Mouse (Mus musculus) kidney, postnatal 25 days (tissue): ENCODE data around the gene Atp5g1.
"Not testable (repeated sequence)": the region's sequence is repeated elsewhere in the genome, so short reads cannot be mapped to it uniquely, and the experiment has no call there.

ENCODE experiments used
- DNase-seq, 2 experiments: peaks; one replicate each; pipeline ENCODE4 v3.0.0; 2021; ENCODE audit warnings: mixed read lengths in 2 of 2

Atp5g1 gene

DNA sequence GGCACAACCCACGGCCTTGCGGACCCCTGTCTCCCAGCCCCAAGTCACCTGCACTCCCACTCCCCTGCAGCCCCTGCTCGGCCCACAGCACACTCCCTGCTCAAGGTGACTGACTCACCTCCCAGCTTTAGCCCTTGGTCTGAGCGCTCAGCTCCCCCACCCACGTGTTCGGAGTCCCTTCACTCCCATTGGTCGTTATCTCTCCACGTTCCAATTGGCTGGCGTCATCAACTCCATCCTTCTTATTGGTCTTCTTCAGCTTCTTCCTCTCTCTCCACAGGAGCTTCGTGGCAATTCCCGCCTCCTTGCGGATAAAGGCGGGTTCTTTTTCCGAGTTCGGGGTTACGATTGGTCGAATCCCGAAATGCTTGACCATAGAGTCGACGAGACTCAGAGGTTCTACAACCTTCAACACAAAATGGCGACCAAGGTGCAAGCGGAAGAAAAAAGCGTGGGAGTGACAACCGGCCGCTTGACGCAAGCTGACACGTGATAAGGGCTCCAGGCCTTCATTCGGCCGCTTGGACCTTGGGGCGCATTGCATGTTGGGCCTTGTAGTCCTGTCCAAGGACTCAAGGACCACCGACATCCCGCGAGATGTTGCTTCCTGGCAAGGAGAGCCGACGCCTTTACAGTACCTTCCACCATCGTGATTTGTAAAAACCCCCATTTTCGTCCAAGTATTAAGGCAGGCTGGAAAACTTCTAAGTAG is at the start of gene Atp5g1:
Gene Atp5g1 (minus strand): TSS at position 162 of the 712 bp plus-strand sequence.
- peak; percentile 98 to 100 for DNase-seq

DNA sequence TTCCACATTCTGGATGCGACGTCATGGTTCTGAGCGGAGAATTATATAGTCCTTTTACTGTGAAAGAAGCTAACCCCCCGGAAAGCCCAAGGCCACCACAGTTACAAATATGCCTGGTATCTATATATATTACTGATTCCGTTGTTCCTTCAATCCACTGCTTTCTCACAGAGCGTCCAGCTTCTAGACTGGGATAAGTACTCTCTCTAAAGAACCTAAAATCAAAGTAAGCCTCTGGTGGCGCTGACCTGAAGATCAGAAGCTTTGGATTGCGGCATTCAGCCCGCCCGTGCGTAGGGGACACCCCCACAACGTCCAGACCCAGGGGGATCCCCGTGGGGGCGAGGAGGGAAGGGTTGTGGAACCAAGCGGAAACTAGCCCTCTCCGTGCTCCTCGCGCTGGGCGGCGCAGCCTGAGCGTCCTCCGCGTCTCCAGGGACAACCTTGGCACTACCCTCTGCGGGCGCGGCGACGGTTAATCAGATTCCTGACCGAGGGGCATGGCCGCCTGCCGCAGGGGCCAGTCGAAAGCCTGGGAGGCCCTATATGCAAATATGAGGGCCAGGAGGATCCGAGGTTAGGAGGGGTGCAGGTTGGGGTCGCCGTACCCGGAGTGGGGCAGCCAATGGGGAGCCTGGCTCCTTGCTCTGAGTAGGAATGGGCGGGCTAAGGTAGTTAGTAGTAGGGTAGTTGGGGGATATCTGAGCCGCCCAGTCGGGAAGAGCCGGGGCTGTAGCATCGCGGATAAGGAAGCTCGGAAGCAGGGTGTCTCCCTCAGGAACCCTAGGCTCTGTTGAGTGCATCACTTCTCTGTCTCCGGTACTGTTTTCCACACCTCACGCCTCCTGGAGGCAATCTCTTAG is 48.8 kb upstream of the Atp5g1 start:
- DNase-seq: peak; percentile 21 to 43

DNA sequence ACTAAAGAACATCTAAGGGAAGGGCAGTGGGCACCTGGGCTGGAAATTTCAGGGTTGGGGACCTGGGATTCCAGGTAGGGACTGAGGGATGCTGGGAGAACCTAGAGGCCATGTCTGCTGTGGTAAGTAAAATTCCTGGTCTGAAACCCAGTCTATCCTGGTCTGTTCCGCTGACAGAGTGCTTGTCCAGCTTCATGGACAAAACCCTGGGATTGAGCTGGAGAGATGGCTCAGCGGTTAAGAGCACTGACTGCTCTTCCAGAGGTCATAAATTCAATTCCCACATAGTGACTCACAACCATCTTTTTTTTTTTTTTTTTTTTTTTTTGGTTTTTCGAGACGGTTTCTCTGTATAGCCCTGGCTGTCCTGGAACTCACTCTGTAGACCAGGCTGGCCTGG is 47.3 kb upstream of the Atp5g1 start:
- not testable (repeated sequence) for DNase-seq

DNA sequence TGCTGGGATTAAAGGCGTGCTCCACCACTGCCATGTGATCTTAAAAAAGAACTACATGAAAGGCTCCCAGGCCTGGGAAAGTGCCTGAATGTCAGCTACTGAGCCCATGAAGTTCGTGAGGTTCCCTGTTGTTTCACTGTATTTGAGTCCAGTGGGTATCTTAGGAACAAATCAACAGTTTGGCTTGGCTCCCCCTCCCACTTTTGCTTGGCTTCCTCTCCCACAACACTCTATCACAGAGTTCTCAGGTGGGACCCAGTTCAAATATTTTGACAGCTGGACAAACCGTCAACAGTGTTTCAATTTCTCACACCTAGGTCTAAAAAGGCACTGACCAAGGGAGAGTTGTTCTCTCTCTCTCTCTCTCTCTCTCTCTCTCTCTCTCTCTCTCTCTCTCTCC is 43.9 kb upstream of the Atp5g1 start:
- DNase-seq: no peak

DNA sequence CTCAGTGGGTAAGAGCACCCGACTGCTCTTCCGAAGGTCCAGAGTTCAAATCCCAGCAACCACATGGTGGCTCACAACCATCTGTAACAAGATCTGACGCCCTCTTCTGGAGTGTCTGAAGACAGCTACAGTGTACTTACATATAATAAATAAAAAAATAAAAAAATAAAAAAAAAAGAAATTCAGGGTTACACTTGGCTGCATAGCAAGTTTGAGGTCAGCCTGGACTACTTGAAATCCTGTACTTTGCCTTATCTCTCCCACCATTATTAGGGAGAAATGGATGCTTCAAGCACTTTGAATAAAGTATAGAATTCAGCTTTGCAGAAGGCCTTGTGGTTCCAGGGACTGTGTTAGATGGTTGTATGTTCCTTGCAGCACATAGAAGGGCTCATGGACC is 41.5 kb upstream of the Atp5g1 start:
- not testable (repeated sequence) for DNase-seq

DNA sequence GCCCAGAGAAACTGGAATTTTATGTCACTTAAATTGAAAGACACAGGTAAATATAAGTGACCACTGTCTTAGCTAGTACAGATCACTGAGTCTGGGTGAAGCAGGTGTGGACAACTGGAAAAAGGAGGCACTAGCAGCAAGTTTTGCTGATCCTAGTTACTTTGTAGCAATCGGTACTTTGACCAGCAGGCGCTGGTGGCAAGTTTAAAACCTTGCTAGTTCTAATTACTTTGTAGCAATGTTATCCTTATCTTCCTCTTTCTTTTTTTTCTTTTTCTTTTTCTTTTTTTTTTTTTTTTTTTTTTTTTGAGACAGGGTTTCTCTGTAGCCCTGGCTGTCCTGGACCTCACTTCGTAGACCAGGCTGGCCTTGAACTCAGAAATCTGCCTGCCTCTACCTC is 40.6 kb upstream of the Atp5g1 start:
- no peak for DNase-seq

DNA sequence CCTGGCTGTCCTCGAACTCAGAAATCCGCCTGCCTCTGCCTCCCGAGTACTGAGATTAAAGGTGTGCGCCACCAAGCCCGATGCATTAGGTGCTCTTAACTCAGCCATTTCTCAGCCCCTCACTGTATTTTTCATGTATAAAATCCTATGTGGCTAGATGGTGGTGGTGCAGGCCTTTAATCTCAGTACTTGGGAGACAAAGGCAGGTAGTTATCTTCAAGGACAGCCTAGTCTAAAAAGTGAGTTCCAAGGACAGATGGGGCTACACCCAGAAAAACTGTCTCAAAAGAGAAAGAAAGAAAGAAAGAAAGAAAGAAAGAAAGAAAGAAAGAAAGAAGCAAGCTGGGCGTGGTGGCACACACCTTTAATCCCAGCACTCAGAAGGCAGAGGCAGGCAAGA is 39.9 kb upstream of the Atp5g1 start:
- DNase-seq: no peak

DNA sequence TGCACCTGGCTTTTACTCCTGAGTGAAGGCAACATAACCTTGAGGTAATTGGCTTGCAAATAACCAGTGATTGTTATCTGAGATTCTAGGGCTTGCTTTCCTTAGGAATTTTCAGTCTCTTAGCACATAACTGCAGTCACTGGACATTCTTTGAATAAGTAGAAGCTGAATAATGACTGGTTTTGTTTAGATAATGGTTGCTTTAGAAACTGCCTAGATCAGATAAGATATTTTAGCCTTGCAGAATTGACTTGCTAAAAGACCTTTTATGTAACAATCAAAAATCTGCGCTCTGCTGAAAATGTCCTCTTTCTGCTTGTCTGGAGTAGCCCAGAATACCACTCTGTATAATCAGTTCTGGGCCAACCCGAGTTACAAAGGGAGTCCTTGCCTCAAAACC is 38.6 kb upstream of the Atp5g1 start:
- DNase-seq: no peak

DNA sequence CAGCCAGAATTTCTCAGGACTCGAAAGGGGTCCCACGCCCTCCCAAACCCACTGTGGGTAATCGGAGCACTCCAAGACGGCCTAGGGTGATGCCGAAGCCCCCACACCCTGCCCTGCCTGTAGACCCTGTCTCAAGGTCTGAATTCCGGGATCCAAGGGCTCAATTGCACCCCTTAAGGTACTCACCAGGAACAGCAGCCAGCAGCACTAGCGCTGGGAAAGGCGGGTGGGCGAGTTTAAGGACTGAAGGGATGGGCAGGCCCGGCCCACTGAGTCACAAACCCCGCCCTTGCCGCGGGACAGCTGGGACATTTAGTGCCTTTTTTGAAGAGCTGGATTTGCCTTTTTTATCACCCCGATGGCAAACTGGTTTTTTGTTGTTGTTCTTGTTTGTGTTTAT is 36.3 kb upstream of the Atp5g1 start, which contains the start of gene Calcoco2:
Gene Calcoco2 (minus strand): TSS at position 214 of the 400 bp plus-strand sequence.
- no peak for DNase-seq

DNA sequence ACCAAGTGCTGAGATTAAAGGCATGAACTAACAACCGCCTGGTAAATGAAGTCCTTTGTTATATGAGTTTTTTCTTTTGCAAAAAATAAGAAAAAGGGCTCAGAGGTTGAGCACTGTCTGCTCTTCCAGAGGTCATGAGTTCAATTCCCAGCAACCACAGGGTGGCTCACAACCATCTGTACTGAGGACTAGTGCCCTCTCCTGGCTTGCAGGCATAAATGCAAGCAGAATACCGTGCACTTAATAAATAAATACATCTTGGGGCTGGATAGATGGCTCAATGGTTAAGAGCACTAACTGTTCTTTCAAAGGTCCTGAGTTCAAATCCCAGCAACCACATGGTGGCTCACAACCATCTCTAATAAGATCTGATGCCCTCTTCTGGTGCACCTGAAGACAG is 35.5 kb upstream of the Atp5g1 start:
- DNase-seq: not testable (repeated sequence)

DNA sequence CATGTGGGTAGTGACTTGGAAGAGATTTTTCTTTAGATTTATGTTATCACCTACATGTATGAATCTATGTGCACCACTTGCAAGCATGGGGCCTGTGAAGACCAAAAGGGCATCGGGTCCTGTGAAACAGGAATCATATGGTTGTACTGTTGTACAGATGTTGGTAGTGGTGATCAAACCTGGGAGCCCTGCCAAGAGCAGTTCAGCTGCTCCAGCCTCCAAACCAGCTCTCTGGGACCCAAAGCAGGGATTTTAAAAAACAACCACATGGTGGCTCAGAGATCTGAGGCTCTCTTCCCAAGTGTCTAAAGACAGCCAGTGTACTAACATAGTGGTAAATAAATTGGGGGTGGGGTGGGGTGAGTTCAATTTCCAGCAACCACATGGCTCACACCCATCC is 32.9 kb upstream of the Atp5g1 start:
- DNase-seq: no peak

DNA sequence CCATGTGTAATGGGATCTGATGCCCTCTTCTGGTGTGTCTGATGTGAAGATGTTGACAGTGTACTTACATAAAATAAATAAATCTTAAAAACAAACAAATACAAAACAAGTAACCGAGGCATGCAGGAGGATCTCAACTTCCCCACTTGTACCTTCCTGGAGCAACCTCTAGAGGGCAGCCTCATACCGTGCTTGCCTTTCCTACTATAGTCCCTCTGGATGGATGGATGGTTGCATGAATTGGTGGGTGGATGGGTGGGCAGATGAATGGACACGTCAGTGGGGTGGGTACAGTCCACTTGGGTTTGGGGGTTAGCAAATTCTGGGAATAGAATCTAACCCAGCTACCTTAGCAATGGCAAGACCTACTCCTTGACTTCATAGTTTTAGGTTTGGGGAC is 17.9 kb upstream of the Atp5g1 start:
- DNase-seq: peak; percentile 56 to 58

DNA sequence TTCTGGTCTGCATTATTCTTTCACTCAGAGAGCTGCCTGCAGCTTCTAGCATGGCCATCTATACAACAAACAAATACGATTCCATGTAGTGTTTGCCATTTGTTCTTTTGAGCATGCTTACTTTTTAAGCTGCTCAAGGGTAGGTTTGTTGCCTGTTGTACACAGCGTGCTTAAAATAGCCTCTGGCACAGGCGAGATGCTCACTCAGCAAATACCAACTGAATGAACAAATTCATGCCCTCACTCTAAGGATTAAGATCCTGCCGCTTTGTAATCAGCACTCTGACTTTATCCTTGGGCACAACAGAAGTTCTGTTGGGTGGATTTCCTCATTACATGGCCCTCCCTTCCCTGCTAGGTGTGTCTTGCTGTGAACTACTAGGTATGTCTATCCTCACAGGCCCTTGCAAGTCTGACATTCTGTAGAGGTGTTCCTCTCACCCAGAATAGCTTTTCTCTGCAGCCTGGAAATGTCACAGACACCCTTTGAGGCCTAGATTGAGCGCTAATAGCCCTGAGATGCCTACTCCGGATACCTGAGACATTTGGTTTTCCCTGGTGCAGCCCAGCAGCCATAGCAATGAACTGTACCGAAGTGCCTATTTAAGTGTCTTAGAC is 17.3 kb upstream of the Atp5g1 start:
- DNase-seq: peak in 1 of 2 experiments; percentile 14

DNA sequence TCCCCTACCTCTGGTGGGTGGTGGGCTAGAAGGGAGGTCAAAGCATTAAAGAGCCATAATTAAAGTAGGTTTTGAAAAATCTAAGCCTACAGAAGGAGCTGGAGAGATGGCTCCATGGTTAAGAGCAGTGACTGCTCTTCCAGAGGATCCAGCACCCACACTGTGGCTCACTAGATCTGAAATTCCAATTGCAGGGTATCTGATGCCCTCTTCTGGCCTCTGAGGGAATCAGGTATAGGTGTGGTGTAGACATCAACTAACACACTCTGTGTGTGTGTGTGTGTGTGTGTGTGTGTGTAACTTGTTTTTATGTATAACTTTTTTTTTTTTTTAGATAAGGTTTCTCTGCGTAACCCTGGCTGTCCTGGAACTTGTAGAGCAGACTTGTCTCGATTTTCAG is 15.6 kb upstream of the Atp5g1 start:
- peak in 1 of 2 experiments; percentile 53 for DNase-seq

DNA sequence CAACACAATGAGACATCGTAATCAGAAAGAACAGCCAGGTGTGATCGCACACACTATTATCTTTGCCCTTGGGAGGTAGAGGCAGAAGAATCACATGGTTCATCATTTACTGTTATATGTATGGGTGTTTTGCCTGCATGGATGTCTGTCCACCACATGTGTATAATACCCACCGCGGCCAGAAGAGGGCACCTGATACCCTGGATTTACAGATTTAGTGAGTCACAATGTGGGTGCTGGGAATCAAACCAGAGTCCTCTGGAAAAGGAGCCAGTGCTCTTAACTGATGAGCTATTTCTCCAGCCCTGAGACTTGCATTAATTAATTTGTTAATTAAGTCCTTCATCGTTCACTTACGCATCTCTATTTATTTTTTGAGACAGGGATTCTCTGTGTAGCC is 12.5 kb upstream of the Atp5g1 start:
- no peak for DNase-seq

DNA sequence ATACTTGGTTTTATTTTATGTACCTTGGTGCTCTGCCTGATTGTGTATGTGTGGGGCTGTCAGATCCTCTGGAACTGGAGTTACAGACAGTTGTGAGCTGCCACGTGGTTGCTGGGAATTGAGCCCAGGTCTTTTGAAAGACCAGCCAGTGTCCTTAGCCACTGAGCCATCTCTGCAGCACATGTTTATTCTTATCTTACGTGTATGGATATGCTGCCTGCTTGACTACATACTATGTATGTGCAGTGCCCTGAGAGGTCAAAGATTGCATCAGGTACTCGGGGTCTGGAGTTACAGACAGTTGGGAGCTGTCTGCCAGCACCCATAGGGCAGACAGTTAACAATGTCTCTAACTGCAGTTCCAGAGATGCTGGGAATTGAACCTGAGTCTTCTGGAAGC is 7.2 kb upstream of the Atp5g1 start:
- no peak for DNase-seq

DNA sequence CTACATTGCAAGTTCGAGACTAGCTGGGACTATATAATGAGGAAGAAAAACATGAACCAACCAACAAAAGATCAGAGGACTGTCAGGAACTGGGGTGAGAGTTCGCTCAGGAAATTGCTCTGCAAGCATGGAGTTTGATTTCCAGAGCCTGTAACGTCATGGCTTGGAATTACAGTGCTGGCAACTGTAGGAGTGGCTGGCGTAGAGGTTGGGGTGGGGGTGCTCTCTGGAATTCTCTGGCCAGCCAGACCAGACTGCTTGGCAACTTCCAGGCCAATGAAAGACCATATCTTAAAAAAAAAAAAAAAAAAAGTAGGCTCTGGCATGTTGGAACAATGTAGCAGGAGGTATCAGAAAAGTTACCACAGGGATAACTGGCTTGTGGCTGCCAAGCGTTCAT is 5.3 kb upstream of the Atp5g1 start:
- peak in 1 of 2 experiments; percentile 10 for DNase-seq

DNA sequence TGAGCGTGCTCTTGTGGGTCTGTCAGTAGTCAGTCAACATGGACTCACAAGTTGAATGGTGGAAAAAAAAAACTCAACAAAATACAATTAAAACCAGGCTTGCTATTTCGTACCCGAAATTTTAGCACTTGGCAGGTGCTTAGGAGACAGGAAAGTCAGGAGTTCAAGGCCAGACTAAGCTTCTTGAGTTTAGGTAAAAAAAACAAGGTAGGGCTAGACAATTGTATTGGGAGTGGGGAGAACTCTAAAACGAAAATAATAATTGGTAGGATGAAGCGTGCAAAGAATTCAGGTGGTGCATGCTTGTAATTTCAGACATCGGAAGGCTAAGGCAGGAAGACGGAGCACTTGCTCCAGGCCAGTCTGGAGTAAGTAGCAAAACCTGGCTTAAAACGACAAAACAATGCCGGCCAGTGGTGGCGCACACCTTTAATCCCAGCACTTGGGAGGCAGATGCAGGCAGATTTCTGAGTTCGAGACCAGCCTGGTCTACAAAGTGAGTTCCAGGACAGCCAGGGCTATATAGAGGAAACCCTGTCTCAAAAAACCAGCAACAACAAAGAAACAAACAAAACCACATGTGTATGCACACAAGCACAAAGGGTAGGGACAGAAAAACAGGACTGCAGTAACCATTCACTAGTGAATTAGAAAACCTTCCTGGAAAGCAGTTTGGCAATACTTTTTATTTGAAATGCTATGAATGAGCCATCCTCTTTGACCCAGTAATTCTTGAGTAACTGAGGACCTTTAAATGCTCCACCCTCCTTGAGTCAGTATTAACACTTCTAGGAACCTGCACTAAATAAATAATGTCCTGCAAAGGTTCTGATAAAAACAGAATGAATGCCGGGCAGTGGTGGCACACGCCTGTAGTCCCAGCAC is 993 bp upstream of the Atp5g1 start:
- DNase-seq: no peak

DNA sequence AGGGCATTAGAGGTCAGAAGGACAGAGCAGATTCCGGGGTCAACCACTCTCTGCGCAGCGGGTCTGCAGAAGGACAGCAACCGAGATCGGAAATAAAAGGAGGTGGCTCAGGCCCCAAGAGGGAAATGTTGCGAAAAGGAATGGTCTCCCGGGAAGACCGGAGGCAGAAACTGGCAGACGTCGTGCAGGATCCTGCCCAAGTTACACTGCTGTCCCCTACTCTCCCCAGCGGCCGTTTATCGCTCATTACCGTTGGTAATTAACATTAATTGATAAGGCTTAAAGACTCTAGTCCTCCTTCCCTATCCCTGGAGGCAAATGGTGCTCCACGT is 327 bp downstream of the Atp5g1 start:
- DNase-seq: peak in 1 of 2 experiments; percentile 16

DNA sequence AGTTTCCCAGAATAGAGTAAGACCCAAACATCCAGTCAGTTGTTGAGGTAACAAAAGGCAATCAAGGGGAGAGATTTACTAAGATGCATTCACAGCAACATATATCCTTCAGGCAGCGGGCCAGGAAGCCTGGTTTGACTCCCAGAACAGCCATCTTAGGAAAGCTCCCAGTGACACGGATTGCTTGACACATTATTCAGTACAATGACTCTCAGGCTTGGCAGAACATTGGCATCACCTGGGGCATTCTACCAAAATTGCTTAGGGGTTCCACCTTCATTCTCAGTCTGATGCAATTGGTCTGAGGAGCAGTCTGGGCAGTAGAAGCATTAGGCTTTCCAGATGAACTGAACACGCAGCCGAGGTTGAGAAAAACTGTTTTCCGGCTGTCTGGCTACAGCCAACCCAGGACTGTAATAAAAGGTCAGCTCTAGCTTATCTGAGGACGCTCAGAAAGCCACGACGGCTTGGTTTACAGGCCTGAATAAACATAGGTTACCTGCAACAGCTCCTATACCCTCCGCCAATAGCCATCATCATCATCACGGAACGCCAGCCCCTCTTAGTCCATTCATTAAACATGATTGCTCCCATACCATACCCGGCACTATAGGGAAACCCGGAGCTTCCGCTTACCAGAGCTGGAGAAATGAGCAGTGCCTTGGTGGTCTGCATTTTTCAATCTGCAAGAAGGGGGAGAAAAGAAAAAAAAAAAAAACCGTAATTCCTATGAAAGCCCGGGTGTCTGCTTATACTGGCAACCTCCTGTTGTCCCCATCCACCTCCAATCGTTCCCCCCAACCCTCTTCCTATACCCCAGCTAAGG is 906 bp downstream of the Atp5g1 start:
- peak in 1 of 2 experiments; percentile 11 for DNase-seq

DNA sequence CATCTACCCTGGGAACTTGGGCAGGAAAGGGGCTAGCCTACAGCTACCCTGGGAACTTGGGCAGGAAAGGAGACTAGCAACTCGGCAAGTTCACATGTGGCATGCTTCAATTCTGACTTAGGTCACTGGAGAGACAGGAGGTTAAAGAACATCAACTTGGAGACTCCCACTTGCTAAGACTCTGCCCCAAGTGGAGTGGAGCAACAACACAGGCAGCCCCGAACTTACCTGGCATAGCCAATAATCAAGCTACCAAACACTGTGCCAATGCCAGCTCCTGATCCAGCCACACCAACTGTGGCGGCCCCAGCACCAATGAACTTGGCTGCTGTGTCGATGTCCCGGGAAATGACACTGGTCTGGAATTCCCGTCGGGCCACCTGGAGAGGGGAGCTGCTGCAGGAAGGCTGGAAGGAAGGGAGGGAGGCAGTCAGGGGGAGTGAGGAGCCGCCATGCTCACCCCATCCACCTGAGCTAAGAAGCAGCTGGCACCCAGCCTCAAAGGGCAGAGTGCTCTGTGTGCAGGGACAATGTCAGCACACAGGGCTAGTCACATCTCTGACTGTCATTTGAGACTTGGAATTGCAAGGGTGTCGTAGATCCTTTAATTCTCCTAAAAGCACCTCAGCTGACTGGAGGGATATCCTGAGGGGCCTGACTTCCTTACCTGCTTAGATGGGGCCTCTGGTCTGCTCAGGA is 2.0 kb downstream of the Atp5g1 start:
- peak; percentile 46 to 70 for DNase-seq
